Mouse (Mus musculus): Measurements from ENCODE around the gene Wdr95. TPM values are rescaled to one million over a fixed set of nuclear protein-coding genes. Genes with fewer than 3 reads are reported as not detected.

The Wdr95 gene
- total RNA-seq, 2 experiments from 2014 or later: not detected

DNA sequence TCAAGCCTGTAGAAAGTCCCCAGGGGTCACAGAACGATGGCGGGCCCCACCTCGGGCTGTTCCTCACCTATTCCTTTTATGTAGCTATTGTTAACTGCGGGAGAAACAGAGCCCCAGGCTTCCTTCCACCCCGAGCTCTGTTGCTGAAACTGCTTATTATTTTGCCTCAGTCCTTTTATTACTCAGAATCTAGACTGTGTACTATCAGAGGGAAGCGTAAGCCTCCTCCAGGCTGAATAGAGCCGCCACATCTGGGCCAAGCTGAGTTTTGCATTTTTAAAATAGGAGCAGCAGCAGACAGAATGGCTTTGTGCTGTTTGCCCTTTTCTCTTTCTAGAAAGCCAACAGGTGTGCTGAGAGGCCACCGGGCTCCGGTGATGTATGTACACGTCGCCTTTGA is 37.5 kb downstream of the Wdr95 start:
- no peak for DNase-seq
- intact Hi-C loops (cut with DNase I; ENCODE audit: low total_unique reads): no loop called here

DNA sequence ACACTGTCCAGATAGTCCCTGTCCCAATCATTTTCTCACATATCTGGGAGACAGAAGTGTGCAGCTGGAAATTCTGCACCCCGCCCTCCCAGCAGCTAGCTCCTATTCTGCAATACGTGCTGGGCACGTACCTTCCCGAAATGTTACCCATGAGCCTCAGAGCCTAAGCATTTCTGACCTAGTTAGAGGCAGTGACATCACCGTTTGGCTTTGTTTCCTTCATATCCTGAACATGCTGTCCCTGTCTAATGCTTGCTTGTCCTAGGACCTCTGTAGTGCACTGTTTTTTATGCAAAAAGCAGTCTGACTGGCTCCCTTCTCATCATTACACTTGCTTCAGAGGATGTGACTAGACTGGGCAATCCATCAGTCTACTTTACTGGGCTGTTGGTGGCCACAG is 38.5 kb downstream of the Wdr95 start:
- DNase-seq: peak; percentile 40

DNA sequence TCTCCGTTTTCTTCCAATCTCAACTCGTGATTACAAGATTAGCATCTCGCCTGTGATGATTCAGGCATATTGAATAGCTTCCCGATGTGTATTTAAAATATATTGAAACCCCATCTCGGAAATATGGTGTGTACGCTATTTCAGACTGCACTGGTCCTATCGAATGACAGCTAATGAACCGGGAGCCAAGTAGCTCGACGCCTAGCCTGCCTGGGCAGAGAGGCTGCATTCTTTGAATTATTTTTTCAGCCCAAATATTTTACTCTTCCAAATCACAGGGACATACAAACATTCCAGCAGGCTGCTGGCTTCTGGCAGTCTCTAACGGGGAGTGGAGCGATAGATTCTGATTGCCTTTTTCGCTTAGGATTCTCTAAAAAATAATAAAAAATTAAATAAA is 40.5 kb downstream of the Wdr95 start:
- intact Hi-C loops (cut with DNase I; ENCODE audit: low total_unique reads): no loop called here
- peak; percentile 41 for DNase-seq

More for the DNA sequence above, 38.5 kb downstream of the Wdr95 start:
- intact Hi-C loops (cut with DNase I; ENCODE audit: low total_unique reads): no loop called here

DNA sequence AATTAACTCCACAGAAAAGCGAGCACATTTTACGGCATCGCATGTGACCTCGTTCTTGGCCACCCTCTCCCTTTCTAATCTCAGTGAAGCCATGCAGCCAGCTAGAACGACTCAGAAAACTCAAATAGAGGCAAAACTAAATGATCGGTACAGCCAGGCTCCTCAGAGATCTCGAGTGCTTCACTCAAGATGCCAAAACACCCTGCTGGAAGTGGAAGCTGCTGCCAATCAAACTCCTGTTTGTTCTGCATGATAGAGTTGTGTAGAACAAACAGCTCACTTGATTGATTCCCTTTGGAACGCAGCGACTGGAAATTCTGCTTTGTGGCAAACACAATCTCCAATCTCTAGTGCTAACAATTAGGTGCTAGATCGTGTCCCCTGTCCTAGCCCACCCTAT is 48.5 kb downstream of the Wdr95 start:
- DNase-seq: no peak
- intact Hi-C loops (cut with DNase I; ENCODE audit: low total_unique reads): no loop called here

DNA sequence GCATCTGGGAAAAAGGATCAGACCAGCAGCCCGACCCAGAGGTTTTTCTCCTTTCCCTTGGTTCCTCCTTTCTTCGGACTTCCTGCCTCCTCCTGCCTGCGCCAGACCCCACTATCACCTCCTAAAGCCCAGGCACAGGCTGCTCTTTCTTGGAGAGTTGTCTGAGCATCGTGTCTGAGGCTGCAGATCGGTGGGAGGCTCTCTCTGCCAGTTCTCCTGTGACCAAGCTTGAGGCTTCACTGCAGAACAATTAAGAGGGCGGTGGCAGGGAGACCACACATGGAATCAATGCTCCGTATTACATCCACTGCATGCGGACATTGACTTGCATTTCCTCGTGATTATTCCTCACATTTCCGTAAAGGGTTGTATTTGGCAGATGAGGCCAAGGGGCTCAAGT is 49.0 kb downstream of the Wdr95 start:
- no peak for DNase-seq
- intact Hi-C loops (cut with DNase I; ENCODE audit: low total_unique reads): no loop called here

DNA sequence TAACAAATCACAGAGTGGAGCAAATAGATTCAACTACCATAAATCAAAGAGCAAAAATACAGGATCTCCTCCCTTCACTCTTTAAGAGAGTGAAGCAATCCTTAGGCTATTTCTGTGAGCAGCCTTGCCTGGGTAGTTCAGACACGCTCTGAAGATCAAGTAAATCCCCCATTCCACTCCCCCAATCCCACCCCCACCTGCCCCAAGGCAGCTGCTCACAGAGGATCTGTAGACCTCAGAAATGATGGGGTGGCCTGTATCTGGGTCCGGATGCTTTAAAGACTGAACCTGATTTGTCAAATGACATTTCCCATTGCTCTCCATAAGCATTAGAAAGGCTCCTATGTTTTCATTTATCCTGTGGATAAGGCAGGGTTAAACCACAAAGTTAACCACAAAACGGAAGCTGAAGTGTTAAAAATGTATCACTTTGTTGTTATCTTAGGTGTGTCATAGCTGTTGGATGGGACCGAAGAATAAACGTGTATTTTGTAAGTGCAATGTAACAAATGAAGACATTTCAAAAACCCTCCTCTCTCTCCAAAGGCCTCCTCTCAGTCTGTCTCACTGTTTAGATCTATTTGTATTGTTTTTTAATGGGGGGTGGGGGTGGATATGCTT is 54.3 kb downstream of the Wdr95 start:
- DNase-seq: no peak
- intact Hi-C loops (cut with DNase I; ENCODE audit: low total_unique reads): no loop called here

DNA sequence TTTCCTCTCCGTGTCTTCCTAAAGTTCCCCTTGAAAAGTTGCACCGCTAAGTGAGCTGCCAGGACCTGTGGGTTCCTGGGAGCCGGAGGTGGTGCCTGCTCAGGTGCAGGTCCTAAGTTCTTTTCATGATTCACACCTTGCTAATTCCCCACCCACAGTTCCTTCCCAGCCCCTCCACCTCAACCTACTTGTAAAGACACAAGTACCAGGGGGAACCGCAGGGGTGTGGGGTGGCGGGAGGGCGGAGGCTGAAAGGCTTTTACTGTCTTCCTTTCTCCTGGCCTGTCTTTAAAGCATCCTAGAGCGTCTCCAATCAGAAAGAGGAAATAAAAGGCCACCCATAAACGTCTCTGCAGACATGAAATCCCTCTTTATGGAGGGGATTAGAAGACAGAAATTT is 55.0 kb downstream of the Wdr95 start:
- DNase-seq: no peak
- intact Hi-C loops (cut with DNase I; ENCODE audit: low total_unique reads): no loop called here

DNA sequence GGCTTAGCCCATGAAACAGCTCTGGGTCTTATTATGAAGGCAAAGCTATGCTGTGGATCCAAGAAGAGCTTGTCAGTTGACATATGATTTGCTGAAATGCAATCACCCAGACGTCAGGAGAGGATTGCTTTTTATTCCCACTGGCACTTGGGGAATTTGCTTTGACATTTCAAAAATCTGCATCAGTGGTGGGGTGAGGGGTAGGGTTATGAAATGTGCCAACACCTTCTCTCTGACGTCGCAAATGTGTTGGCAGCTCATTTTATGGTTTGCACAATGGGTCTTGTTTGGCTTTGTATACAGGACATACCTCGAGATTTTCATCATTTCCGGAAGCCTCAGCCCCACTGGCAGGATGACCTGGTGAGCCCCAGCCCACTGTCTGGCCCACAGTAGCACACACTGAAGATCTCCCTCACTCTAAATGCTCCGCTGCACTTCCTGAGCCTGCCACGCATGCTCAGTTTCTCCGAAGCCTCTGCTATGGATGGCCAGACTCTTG is 55.7 kb downstream of the Wdr95 start:
- no peak for DNase-seq
- intact Hi-C loops (cut with DNase I; ENCODE audit: low total_unique reads): no loop called here

DNA sequence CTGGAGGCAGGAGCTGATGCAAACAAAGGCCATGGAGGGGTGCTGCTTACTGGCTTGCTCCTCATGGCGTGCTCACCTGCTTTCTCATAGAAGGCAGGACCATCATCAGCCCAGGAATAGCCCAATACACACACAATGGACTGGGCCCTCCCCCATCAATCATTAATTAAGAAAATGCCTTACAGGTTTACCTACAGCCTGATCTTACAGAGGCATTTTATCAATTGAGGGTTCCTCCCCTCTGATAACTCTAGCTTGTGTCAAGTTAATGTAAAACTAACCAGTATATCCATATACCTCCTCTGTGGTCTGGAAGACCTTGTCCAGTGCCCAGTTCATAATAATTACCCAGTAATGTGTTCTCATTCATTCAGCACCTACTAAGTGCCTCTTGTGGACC is 56.8 kb downstream of the Wdr95 start:
- no peak for DNase-seq
- intact Hi-C loops (cut with DNase I; ENCODE audit: low total_unique reads): no loop called here

DNA sequence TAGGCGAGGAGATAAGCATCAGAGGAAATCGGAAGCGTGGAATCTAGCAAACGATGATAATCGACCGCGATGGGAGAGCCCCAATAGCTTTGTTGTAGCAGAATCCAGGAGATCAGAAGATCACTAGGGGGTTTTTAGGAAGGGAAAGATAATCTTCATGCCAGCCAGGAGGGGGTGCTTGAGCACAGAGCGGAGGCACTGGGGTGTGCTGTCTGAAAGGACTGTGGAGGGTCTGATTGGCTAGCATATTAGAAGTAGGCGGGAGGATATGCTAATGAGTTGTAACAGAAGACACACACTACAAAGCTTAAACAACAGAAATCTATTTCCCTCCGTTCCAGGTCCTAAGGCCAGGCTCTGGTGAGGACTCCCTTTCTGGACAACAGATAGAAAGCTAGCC is 57.4 kb downstream of the Wdr95 start:
- DNase-seq: no peak
- intact Hi-C loops (cut with DNase I; ENCODE audit: low total_unique reads): no loop called here

DNA sequence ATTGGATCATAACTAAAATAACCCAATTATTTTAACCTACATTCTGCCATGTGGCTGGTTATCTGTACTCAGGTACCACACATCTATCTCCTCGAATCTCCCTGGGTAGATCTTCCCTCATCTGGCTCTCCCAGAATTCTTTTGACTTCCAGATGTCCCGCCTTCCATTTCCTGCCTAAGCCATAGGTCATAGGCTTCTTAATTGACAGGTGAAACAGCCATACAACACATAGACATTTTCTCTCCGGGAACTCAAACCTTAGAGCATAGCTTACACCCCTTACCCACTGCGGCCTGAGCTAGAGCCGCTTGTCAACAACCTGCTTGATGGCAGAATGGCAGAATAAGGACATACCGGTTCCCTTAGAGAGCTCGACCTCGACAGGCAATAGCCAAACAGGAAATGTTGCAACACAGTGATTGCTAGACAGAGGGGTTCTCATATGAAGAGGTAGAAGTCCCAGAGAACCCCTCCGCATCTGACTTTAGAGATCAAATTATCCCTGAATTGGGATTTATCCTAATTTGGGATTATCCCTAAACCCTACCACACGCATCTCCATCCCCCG is 58.9 kb downstream of the Wdr95 start:
- intact Hi-C loops (cut with DNase I; ENCODE audit: low total_unique reads): no loop called here
- DNase-seq: no peak

DNA sequence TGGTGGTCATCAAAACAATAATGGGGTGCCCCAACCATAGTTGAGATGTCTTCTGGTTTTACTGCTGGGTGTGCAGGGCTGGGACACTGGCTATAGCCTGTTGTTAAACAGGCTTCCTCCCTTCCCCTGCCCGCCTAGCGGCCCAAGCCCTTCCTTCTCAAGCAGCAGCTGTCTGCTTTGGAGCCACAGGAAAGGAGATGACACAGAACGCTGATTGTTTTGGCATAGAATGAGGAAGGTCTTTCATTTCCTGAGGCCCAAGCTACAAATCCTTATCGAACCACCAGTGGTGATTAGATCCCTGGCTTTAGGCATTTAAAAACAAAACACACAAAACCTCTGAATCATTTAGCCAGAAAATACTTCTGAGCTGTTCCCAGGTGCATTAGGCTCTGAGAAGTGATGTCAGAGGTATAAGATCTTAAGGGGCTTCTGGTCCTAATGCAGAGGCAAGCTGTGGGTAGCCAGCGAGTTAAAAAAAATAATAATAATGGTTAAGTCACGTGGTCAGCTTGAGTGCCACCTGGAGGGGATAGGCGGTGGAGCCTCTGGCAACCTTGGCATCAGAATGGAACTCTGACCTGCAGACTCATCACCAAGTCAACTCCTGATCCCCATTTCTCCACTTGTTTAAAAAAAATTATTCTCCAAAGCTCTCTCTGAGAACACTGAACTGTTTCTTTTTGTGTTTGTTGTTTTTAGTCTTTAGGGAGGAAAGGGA is 60.5 kb downstream of the Wdr95 start:
- DNase-seq: no peak
- intact Hi-C loops (cut with DNase I; ENCODE audit: low total_unique reads): no loop called here

DNA sequence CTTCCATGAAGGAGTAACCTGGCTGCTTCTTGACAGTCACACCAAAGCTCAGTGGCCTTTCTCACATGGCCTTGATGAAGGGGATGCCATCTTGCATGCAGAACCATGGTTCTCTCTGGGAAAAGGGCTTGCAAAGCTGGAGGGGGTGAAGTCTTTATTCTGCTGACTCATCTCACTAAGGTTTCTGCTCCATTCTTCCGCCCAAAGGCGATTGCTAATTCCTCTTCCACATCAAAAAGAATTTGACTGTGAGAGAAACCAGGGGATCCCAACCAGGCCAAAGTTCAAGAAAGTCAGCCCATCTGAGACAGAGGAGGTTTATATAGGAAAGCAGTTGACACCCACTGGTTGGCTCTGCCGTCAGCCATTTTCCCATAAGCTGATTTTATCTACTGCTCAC is 61.5 kb downstream of the Wdr95 start:
- no peak for DNase-seq
- intact Hi-C loops (cut with DNase I; ENCODE audit: low total_unique reads): no loop called here

DNA sequence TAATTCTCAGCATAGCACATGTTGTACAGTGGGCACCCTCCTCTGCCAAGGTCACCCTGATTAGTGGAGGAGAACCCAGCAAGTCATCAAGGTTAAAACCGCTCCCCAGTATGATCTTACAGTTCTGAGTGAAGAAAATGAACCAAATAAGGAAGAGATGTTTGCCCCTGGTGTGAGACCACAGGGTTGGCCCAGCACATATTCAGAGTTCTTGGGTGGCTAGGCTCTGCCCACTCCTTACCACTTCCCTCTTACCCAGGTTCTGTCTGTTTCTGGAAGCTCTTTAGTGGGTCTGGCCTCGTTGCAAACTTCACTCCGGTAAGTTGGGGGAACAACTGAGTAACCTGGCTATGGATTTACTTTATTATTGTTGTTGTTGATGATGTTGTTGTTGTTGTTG is 65.7 kb downstream of the Wdr95 start:
- no peak for DNase-seq
- intact Hi-C loops (cut with DNase I; ENCODE audit: low total_unique reads): no loop called here

DNA sequence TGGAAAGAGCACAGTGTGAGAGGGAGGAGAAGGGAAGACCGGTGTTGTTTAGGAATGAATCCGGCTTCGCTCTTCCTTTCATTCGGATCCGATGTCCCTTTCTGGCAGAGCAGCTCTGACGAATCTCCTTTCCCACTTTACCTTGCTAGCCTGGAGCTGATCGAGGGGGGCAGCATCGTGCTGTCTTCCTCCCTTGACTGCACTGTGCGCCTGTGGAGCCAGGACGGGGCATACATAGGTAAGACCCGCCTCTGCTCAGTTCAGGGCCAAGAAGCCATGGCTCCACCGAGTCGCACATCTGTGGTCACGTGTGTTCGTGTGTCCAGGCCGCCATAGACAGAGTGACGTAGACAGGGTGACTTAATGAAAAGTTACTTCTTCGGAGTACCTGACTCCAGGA is 68.9 kb downstream of the Wdr95 start:
- intact Hi-C loops (cut with DNase I; ENCODE audit: low total_unique reads): no loop called here
- DNase-seq: no peak

DNA sequence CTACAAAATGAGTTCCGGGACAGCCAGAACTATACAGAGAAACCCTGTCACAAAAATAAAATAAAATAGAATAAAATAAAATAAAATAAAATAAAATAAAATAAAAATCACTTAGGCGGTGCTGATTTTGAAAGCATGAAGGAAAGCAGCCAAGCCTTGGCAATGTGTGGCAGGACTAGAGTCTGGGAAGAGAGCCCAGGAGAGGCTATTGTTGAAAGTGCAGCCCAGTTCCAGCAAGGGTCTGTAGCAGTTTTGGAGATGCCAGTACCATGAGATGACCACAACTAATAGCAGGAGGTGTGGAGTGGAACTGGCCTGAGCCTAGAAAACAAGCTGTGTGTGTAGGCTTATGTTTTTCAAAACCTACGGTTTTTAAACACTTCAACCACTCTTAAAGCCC is 73.5 kb downstream of the Wdr95 start:
- no peak for DNase-seq
- intact Hi-C loops (cut with DNase I; ENCODE audit: low total_unique reads): no loop called here

DNA sequence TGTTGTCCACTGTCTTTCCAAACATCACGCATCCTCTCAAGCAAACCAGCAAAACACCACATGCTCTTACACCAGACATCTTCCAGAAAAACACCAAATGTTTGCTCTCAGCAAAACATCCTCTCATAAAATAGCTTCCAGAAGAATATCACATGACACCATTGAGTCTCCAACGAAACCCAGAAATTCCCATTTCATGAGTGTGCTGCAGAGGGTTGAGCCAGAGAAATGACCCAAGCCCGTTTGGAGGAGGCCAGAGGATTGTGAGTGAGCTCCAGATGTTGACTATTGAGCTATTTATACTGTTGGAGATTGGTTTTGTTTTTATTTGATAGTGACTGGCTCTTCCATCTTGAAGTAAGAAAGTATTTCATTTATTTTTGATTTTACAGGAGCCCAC is 74.8 kb downstream of the Wdr95 start:
- intact Hi-C loops (cut with DNase I; ENCODE audit: low total_unique reads): no loop called here
- DNase-seq: no peak

DNA sequence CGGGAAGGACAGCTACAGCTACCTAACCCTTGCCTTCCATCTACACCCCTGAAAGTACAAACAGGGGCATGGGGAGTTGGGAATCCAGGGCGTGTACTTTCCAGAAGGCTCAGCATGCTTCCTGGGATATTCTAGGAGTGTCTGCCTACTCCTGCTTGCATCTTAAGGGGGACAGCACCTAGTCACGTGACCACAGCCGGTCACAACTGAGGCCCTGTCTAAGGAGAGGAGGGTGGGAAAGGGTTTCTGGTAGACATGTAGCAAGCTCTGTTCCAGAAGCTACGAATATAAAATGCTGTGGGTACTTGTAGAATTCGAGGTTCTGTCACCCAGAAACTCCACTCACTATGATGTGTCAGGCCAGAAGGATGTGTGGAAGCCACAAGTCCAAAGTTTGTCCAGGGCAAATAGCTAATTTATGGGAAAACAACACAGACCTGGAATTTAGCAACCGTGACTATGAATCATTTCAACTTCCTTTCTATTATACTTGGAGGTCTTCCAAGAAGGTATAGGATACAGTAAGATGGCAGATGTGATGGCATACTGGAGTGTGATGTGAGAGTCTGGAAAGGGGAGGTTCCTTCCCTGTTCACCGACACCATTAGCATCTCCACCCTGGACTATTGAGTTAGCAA is 78.7 kb downstream of the Wdr95 start:
- intact Hi-C loops (cut with DNase I; ENCODE audit: low total_unique reads): no loop called here

DNA sequence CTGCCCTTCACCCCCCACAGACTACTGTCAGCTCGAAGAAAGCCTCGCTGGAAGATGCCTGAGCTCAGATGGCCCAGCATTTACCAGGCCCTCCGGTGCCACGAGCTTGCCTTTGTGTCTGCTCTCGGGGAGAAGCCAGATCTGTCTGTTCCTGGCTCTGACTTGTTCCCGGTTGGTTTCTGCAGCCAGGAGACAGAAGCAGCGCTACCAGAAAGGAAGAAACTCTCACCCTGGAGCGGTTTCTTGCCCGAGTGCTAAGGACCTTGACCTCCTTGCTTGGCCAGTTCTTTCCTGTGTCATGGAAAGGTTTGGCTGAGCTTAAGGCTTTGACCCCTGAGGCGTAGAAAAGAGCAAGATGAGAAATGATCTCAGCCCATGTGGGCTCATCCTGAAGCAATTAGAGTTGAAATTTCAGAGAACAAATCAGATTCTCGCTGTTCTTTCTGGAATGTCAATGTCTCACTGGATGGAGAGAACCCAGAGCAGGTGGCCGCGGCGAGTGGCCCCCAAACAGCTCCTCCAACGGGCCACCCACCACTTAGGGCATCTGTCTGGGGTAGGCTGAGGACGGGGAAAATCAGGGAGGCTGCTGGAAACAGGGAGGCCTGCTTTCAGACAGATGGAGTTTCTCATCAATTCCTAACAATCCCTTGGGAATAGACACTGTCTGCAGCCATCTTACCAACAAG is 83.1 kb downstream of the Wdr95 start:
- peak; percentile 19 for DNase-seq
- intact Hi-C loops (cut with DNase I; ENCODE audit: low total_unique reads): no loop called here

More for the DNA sequence above, 78.7 kb downstream of the Wdr95 start:
- DNase-seq: no peak

DNA sequence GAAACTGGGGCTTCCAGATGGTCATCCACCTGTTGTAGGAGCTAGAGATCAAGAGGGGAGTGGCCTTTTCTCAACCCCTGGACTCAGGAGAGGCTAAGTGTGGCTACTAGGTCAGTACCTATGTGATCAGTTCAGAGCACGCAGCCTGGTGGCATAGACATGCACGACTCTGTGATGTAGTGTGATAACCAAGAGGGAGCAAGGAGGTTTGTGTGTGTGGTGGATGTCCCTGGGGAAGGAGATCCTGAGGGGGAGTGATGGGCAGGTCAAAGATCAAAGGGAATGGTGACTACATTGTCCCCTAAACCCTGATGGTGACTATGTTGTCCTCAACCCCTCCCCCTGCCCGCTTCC is 83.7 kb downstream of the Wdr95 start:
- intact Hi-C loops (cut with DNase I; ENCODE audit: low total_unique reads): no loop called here
- no peak for DNase-seq
